Mouse (Mus musculus): ENCODE measurements around the gene Pde5a.

Gene Pde5a

DNA sequence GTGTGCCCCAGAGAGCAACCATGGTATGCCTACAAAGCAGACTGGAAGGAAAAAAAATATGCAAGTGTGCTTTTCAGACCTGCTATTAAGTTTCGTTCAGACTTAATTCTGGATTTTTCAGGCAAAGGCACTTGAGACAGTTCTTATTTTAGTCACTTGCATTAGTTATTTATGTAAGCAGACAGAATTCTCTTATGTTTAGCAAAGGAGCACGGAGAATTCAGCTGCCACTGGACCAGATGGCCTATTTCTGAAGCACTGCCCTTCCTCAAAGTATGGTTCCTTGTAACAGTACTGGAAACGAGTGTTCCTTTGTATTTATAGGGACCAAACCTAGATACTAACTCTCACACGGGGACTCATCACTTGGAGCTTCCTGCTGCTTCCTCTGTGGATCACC lies 38.2 kb downstream of the Pde5a start:
- no peak for DNase-seq

DNA sequence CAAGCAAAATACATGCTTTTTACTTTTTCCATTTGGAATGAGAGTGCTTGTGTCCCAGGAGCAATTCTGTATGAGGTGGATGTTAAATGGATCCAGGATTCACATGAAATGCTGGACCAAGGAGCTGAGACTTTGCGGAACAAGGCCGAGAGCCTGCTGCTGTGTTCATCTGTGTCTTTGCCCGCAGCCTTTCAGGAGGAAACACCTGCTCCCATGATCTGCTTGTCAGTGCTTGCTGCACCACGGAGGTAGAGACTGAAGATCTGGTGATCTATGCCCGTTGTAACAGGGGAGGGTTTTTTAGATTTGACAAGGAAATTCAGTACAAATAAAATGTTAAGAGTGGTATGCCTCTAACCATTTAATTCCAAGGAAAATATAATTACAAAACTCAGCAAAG lies 39.1 kb downstream of the Pde5a start:
- DNase-seq = no peak

DNA sequence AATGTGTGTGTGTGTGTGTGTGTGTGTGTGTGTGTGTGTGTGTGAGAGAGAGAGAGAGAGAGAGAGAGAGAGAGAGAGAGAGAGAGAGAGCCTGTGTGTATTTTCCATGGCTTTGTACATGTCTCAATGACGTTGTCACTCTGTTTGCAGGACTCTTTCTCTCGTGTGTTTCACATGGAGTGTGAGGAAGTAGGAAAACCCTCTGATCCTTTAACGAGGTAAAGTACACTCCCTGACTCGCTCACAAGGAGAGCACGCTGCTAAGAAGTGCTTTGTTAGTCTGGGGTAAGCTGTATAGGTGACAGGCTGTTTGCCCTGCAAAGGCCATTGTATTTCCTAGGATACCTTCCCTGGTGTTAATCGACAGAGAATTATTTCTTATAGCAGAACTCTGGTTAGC lies 52.7 kb downstream of the Pde5a start:
- DNase-seq = no peak

DNA sequence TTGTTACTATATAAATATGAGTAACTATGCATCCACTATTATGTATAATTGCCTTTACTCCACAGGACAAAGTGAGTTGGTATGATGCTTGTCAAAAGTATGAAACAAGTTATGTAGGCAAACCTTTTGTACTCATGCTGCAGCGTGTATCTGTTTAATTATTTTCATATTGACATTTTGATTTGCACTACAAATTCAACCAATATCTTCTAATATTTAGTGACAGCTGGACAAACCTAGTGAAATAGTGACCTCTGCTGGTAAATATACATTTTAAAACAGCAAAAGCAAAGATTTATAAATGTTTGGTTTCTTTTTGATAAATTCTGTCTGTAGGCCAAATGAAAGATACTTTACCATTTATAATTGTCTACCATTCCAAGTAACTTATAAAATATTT lies 55.5 kb downstream of the Pde5a start:
- DNase-seq = no peak

DNA sequence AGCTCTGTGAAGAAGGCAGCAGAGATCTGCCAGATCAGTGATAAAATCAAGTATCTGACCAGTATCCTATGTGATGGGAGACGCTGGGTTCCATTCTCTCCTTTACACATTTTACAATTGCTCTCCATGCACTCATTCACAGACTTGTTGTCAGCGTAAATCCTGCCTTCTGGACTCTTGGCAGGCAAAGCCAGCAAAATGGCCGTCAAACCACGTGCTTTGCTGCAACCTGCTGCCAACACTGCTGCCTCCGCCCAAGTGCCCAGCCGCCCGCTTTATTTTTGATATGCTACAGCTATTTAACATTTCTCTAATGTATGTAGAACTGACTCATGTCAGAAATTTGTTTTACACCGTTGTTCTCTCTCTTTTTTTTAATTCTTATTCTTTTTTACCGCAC lies 59.6 kb downstream of the Pde5a start:
- DNase-seq = peak; percentile 5

DNA sequence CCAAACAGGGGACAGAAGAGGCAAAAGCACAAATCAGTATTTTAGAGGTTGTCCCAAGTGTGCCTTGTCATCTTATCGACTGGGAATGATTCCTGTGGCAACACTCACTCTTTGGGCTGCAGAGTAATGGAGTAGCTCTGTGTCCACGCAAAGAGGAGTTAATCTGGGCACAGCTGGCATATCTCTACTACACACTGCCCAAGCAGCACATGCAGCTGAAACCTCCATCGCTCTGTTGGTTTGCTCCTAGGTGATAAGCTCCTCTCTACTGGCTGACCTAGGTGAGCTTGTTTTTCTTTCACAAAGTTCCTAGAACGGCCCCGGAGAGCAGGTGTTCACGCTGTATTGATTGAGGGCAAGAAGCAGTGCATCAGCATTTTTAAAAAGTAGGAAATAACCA lies 60.8 kb downstream of the Pde5a start:
- no peak for DNase-seq

DNA sequence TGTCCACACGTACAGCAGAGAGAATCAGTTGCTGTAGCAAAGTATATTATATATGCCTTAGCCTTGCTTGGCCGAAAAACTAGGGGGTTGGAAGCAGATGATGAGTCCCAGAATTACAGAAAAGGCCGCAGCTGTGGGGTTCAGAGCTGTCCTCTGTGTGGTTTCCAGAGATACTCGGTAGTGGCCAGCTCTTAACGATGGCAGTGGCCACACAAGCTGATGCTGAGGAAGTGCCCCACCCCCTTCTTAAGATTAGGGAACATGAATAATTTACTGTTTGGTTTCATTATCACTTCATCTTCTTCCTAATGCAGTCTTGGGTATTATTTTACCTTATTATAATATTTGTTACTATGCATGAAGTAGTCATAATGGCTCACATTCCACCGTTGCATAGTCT lies 71.3 kb downstream of the Pde5a start:
- DNase-seq = no peak

DNA sequence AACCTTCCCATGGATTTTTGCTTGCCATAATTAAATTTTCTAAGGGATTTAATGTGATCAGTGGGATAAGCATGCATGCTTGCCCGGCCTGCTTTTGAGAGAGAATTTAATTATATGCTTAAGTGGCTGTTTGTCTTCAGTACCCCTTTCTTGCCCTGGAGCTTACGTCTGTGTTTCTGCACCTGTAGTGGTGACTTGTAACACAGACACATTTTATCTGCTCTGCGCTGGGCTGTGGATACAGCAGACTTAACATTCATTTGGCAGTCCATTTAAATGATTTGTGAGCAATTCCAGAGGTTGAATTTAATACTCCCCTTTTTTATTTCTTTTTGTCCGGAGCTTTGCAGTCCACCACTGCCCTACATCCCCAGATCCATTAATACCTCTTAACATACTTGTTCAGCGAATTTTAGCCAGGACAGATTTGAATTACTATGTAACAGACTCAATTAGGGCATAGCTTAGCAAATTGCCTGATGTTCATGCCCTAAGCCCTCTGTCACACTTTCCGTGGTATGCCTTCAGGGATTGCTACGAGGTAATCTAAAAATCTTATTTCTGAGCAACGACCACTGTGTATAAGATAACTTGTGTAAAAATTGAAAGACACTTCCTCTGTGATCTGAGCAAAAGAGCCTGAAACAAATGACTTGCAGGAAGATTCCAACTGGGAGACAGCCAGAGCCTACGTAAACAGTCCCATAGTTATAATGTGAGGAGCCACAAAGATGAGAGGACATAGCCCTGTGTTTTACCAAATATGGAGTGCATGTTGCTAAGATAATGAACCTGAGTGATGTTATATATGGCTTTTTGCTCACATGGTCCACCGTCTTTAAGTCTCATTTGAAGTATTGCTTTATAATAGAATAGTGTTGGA lies 72.0 kb downstream of the Pde5a start:
- no peak for DNase-seq

DNA sequence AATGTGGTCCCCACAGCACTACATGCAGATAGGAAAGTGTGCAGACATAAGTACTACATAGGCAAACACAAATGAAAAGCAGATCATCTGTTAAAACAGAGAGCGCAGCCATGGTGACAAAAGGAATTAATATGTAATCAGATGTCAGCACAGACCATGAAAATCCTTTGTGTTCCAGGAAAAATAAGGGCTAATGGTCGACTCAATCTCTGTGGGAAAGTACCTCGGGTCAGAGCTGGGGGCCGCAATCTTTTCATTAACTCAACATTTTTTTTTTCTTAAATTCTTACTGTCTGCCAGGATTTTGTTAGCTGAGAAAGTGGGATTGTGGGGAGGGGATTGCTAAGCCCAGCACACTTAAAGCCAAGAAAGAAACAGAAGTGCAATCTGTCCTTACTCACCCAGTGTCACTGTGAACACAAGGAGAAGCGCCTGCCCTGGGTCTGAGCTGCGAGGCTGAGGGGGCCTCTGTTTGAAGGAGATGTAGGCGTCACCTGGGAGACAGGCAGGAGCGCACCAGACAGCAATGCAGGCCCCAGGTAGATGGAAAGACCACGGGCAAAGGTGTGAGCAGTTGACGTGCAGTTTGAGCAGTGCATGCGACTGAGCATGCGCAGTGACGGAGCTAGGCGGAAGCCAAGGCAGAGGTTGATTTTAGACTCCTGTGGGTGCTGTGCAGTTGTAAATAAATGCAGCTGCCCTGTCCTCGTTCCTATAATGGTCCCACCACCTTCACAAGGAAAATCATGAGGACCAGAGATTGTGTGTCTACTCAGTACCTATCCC lies 72.9 kb downstream of the Pde5a start:
- no peak for DNase-seq

DNA sequence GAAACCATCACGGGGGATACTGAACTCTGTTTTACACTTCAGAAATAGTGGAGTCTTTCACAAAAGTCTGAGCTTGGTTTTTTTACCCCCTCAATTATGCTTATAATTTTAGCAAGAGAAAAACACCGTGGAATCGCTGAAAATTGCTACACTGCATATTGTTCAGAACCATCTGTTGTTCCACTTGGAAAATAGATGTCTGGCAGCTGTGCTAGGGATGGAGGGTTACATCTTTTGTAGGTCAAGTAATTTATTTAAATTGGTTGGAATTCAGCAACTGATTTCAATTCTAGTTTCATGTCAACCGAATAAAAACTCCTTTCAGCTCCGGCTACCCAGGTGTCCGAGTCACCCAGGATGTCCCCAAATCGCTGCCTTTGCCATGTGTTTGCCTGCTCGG lies 78.6 kb downstream of the Pde5a start:
- no peak for DNase-seq

DNA sequence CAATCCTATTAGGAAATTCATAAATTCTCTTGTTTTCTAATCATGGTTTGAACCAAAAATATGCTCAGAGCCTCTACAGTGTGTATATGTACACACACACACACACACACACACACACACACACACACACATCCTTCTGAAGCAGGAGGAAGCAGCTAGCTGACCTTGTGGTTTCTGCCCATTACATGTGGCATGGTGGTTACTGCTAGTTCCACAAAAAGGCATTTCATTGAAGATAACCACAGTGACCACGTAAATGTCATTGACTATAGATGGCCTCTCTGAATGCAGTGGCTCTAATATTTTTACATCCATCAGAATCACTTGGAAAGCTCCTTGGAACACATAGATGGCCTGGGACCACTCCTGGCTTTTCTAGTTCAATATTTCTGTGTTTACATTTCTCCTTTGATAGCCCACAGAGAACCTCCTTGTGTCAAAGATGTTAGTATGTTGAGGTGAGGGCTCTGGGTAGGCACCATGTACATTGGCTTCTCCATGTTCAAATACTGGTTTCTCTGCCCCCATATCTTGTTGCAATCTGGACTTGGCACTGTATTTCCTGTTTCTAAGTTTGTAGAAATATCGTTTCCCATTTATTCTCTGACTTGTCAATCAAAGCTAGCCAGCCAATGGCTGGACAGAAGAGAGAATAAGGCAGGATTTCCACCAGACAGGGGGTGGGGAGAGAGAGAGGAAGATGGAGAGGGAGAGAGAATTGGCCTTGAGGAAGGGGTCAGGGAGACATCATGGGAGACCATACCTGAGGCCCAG lies 81.5 kb downstream of the Pde5a start:
- DNase-seq = no peak

DNA sequence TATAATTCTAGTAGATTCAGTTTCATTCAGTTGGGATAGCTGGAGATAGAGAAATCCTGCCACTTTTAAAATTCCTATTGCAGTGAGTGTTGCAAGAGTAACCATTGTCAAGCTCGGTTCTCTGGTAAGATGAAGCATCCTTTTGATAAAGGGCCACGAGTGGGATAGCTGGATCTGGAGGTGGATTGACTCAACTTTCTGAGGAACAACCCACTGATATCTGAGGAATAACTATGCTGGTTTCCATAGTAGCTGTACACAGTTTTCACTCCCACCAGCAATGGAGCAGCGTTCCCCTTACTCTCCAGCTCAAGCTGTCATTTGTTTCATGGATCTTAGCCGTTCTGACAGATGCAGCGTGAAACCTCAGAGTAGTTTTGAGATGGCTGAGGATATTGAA lies 82.2 kb downstream of the Pde5a start:
- no peak for DNase-seq

DNA sequence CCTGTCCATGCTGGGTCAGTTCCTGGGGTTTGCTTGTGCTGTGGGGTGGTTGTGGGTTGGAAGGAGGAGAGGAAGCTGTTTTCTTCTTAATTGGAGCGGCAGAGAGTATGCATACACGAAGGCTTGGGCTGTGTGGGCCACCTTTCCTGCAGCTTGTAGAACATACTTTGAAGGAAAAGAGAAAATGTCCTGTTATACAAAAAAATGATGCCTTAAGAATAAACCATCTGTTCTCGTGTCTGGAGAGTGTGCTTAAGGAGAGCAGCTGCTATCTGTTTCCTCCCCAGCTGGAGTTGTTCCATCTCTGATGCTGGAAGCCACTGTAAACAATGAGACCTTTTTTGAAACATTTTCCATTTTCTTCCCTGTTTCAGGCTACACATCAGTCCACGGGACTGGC lies 85.8 kb downstream of the Pde5a start:
- no peak for DNase-seq

DNA sequence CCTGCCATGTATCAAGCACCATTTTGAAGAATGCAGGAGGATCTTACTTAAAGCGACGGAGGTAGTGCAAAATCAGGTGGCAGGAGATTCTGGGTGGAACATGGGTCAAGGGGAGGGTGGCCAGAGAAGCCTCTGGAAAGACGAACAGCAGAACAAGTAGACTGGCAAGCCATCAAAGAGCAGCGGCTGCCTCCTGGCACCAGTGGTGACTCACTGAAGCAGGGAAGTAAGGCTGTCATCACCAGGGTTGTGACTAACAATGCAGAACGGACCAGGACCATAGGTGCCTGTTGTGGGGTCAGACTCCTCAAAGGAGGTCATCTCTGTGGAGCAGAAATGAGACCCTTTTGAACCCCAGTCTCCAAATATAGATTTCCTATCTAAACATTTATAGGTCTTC lies 89.5 kb downstream of the Pde5a start:
- DNase-seq = no peak

DNA sequence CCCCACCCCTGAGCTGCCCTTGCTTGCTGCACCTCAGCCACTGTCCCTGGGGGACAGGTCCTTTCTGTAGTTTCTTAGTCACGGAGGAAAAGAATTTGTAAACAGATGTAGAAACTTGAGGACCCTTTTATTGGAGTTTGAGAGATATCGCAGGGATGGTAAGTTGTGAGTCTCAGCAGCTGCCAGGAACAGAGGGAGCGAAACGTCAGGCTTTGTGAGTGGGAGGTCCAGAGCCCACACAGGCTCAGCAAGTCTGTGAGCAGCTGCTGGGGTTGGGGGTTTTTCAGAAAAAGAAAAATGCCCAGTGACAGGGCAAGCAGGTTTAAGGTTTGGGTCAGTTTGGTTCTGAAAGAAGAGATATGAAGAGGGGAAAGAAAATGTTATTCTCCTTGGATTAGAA lies 92.0 kb downstream of the Pde5a start:
- no peak for DNase-seq

DNA sequence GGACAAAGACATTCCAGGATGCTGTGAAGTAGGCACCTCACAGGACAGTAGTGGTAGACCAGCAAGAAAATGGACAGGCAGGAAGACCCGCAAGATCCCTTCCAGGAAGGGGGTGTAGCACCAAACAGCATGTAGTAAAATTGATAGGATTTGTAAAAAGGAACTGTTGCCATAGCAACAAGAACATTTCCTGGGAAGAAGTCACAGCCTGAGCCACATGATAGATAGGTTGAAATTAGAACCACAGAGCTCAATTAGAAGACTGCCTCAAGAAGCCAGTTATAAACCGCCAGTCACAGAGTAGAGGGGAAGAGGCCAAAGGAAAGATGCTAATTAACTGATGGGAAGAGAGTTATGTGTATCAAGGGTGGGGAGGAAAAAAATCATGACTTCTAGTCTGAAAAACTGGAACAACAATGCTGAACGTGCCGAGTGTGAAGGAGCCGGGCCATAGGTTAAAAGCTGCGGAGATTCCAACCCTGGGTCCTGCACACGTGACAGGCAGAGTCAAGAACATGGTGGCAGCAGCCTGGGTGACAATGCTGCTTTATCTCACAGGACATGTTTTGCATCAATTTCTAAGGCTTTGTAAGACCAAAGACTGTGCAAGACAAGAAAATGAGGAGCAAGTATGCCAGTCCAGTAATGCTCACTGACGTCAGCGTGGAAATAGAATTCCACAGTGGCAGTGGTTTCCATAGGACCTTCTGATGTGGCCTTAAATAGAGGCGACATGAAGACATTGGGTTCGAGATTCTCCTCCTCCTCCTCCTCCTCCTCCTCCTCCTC lies 99.7 kb downstream of the Pde5a start:
- no peak for DNase-seq

DNA sequence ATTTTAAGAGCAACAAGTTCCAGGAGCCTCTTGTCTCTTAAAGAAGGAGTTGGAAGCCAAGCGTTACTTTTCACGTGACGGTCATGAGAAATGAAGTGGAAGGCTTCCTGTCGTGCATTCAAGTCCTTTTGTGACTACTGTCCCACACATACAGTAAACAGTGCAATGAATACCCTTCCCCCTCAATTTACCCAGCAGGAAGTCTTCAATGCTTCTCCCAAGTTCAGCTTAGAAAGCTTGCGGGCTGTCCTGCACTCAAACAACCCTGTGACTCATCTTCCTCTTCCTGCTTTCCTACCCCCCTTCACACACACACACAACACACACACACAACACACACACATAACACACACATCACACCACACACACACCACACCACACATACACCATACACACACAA lies 105.8 kb downstream of the Pde5a start:
- no peak for DNase-seq

DNA sequence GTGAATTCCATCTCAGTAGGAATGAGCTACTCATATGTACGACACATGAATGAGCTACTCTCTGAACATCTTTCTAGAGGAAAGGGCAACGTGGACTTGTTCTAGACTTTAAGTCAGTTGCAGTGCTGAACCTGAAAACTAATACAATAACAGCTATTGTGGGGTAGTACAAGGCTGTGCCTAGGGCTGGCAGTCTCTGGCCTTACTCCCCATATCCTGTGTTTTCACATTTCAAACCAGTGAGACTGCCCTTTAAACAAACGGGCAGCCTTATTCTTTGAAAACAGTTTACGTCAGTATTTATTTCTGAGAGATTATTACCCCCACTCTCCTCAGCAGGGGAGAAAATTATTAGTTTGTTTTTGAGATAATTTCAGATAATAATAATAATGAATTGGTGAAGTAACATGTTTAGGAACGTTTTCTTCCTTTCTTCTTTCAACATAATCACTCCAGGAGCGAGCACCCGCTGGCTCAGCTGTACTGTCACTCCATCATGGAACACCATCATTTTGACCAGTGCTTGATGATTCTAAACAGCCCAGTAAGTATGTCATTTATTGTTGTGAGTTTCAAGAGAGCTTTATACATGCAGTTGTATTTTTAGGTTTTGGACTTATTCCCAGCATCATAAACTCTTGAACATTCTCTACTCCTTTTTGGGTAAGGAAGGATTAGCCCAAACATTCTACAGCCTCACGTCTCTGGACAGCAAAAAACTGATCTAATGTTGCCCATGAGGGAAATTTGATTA lies 106.5 kb downstream of the Pde5a start:
- DNase-seq = no peak

DNA sequence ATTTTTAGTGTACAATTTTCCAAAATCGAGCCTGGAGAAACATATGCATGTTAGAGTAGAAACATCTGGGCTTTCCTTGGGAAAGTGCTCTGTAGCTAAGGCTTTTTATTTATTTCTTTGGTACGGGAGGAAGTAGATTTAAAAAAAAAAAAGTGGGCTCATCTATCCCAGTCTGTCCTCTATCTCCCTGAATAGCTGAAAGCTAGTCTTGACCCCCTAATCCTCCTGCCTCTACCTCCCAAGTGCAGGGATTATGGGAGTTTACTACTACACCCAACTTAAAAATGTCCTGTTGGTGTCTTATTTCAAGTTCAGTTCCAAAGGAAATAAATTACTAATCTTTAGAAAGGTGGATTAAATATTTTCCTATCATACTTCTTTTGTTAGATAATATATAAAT lies 108.9 kb downstream of the Pde5a start:
- no peak for DNase-seq

DNA sequence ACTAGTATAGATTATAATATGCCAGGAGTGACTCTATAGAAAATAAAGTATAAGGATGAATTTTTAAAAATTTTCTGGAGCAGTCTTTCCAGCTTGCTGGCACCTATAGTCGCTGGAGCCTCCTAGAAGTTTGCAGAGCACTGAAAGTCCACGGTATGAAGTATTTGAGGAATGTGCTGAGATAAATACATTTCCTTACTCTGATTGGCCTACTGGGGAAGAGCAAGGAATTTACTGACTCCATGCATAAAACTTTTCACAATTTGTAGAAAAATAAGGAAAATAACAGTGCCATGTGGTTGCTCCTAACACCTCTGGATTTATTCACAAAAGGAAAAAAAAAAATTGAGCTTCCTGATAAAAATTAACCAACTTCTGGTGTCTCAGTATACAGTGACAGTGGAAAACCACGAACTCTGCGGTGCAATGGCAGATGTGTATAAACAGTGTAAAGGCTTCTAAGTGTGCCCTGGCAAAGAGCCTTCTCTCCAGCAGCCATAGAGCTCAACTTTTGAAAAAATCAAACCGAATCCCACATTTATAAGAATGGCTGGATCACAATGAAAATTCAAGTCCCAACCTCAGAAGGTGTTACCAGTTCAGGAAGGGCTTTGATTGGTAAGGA lies 119.8 kb downstream of the Pde5a start:
- no peak for DNase-seq

DNA sequence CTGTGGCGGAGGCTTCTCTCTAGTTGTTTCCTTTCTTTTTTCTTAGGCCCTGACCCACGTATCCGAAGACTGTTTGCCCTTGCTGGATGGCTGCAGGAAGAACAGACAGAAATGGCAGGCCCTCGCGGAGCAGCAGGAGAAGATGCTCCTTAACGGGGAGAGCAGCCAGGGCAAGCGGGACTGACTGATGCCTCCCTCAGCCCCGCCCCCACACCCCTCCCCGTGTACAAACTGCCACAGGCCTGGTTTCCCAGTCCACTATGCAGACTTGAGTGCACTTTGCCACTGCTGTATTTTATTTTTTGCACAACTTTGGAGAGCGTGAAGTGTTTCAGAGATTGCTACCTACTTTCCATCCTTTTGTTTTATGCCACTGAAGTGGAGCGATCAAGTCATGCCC lies 126.4 kb downstream of the Pde5a start:
- no peak for DNase-seq

DNA sequence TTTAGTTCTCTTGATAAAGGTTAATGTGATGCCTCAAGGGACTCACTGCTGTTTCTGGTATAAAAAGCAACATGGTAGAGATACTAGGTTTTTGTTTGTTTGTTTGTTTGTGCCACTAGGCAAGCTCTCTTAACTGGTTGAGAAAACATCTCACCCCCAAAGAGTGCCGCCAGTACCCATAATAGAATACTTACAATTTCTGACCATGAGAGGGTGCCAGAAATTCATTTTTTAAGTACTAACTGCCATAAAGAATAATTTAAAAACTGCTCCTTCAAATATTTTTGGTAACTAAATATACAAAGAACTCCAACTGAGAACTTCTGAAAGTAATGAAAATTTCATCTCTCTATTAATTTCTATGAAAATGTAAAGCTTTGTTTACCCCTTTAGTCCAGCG lies 131.1 kb downstream of the Pde5a start:
- DNase-seq = no peak

Data from cerebellum, adult 9-10 months (tissue).